Mouse (Mus musculus): ENCODE results near the gene Hopx.

Gene Hopx

DNA sequence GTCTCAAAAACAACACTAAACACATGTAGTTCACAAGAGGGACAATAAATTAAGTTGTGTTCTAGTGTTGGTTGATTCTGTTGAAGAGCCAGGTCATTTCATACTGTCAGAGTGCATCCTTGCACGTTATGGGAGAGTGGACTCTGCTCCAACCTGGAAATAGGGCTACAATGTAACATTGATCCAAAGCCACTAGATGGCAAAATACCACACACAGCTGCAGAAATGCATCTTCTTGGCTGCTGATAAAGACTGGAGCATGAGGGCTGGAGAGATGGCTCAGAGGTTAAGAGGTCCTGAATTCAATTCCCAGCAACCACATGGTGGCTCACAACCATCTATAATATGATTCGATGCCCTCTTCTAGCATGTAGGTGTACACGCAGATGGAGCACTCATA is 43.3 kb downstream of the Hopx start:
- no peak for DNase-seq (ENCODE audit: low read depth, low spot score)

DNA sequence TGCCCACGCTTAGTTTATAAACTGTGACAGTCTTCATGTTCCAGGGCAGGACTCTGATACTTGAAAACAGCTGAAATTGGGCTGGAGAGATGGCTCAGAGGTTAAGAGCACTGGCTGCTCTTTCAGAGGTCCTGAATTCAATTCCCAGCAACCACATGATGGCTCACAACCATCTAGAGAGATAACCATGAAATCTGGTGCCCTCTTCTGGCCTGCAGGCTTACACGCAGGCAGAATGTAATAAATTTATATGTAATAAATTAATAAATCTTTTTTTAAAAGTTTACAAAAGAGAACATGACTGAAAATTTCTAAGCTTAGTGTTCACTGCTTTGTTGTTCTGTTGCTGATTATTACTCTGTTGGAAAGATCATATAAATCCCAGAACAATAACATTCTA is 43.9 kb downstream of the Hopx start:
- DNase-seq (ENCODE audit: low read depth, low spot score): no peak

DNA sequence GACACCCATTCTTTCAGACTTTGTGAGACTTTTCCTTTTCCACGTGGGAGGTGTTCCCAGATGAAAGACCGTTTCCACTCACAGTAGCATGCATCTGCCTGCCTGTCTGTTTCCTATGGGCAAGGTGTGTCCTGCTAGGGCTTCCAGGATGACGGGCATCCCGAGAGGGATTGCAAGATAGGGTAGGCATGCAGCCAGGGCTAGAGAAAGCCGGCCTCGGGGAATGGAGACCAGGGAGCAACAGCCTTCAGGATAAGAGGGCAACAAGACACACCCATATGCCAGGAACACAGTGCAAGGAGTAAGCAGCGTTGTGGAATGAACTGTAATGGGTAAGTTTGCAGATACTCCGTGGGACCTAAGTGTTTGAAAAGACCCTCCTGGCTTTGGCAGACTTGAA is 47.6 kb downstream of the Hopx start:
- DNase-seq (ENCODE audit: low read depth, low spot score): no peak

DNA sequence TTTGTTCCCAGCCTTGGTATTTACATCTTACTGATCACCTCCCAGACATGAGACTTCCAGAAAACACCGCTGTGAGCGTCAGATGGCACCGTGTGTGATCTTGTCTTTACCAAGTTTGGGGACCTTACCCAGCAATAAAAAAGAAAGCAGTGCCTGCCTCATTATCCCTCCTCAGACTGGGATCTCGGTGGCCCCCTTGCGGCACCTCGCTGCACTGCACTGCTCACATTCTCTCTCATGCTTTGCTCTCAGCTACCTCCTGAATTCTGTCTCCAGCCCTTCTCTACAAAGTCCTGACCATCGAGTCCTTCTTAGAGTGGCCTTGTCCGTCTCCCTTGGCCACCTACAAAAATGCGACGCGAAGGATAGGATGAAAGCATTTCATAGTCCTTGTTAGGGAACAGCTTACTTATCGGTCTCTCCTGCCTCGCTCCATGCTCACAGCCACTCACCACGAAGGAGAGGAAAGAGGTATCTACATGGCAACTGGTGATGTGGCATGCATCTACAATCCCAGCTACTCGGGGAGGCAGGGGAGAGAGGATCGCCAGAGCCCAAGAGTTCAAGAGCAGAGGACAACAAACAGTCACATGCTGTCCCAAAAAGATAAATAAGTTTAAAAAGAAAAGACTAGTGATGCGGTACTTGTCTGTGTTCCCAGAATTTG is 53.4 kb downstream of the Hopx start:
- DNase-seq (ENCODE audit: low read depth, low spot score): no peak

DNA sequence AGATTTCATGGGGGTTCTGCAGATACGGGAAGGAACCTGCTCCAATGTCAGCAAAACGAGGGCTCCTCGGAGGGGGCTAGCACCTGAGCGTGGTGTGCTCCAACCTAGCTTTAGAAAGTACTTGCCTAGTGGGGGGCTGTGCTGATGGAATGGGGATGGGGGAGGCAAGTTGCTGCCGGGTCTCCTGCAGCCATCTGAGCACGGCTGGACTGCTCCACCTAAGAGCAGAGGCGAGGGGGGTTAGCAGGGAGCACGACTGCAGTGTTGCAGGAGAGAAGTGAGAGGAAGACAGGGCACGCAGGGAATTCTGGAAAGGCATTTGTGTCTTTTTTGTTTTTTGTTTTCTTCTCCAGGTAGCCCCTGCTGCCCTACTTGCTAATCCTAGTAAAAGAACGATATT is 54.6 kb downstream of the Hopx start:
- no peak for DNase-seq (ENCODE audit: low read depth, low spot score)

DNA sequence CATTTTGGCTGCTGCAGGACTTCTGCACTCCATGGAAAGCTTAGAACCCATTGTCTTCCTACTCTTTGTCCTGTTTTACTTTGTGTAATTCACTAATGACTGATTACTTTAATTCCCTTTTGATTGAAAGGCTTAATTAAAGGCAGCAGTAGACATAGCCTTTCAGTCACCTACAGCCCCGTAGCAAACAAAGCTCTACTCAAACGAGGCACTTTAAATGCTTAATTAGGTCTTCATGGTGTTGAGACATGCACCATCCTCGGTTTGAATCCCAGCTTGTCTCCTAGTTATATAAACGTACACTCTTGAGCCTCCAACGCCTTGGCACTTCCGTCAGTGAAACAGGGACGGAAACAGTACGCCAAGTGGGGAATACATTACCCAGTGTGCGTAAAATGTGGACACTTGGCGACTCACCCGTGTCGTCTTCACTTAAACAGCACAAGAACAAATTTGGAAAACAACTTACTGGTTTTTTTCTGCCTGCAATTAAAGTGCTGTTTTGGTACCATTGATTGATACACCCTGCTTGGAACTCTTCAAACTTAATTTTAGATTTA is 58.0 kb downstream of the Hopx start:
- no peak for DNase-seq (ENCODE audit: low read depth, low spot score)

DNA sequence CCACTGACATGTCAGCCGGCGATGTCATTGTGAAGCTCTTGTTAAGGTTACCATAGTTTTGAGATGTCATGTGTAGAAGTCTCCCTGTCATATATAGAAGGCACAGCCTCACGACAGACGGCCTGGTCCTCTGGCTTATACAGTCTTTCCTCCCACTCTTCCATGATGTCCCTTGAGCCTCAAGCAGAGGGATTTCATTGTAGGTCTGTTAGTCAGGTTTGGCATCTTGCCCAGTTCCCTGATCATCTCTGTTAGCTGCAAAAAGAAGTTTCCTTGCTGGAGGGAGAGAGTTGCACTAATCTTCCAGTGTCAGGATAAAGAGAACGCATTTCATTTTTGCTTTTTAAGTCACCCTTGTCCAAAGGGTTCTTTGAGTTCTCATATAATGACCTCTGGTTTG is 62.3 kb downstream of the Hopx start:
- no peak for DNase-seq (ENCODE audit: low read depth, low spot score)

DNA sequence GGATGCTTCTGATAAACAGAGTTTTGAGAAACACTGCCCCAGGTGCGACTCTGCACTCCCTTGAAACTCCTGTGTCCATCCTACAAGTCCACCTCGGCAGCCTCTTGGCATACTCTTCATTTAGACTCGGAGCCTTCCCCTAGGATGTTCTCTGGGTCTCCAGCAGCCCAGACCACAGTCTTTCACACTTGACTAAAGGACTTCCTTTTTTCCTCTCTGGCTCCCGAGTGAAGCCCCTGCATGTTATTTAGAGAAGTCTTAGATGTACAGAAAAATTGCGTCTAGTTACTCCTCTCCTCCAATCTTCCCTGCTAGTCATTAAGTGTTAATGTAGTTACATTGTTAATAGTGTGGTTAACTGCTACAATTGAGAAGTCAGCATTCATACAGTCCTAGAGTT is 70.6 kb downstream of the Hopx start:
- DNase-seq (ENCODE audit: low read depth, low spot score): no peak

DNA sequence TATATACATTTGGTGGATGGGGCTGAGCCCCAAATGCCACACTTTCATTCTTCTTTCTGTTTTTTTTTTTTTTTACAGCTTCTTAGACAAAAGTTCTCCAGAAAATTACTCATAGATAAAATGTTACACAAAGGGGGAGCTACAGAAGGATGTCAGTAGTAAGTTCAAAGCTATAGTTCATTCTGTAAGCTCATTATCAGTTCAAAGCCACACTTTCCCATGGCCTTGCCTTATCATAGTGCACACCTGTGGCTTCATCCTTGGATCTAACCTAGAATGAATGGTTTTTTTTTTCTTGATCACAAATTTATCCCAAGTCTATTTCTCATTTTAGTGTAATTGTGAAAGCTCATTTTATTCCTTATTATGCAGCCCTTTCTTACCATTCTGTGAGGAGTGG is 75.5 kb downstream of the Hopx start:
- DNase-seq (ENCODE audit: low read depth, low spot score): no peak

DNA sequence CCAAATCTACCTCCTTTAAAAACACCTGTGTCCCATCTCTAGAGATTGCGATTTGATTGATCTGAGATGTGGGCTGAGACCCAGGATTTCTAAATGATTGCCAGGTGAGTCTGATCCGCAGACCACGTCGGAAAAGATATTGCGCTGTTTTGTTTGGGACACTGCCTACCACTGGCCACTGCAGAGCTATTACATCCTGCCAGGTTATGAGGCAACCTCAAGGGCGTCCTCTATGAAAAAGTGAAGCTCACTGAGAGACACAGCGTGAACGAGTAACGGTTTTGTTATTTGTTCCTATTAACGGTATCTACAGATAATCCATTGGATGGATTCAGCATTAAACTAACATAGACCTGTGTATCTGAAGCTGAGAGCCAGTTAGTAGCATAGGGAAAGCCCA is 76.5 kb downstream of the Hopx start:
- no peak for DNase-seq (ENCODE audit: low read depth, low spot score)
